Mouse (Mus musculus) neural tube, embryonic 14.5 days (tissue): ENCODE measurements around the gene Fndc3a. TPM values are rescaled to one million over a fixed set of nuclear protein-coding genes. Genes with fewer than 3 reads are reported as not detected.
A peak's percentile ranks its signal among the peaks of the same experiment; 100 is the strongest.

ENCODE experiments used
- ATAC-seq: fragments of 200-750 bp; cut with Nextera tagmentation; 2 replicates; pipeline ENCODE4 v1.8.0; 2017; ENCODE audit warnings: low read depth, mild to moderate bottlenecking, moderate TSS enrichment, moderate library complexity
- H3K27ac ChIP-seq: fragments of 300-500 bp; sonication (generic); 2 replicates; pipeline ENCODE4 v1.5.1; 2014; ENCODE audit warnings: low read depth, mild to moderate bottlenecking, control low read depth, low read length, moderate library complexity, mixed read lengths
- H3K27me3 ChIP-seq: fragments of 300-500 bp; sonication (generic); 2 replicates; pipeline ENCODE4 v1.6.1; 2014; ENCODE audit warnings: low read length; ENCODE audit not compliant: control insufficient read depth, insufficient read depth
- H3K36me3 ChIP-seq: fragments of 300-500 bp; sonication (generic); 2 replicates; pipeline ENCODE4 v1.6.1; 2014; ENCODE audit warnings: low read length, mixed read lengths; ENCODE audit not compliant: control insufficient read depth, insufficient read depth
- H3K4me1 ChIP-seq: fragments of 300-500 bp; sonication (generic); 2 replicates; pipeline ENCODE4 v1.6.1; 2014; ENCODE audit warnings: low read length; ENCODE audit not compliant: control insufficient read depth, insufficient read depth
- H3K4me2 ChIP-seq: fragments of 300-500 bp; sonication (generic); 2 replicates; pipeline ENCODE4 v1.6.1; 2014; ENCODE audit warnings: mild to moderate bottlenecking, low read depth, low read length, control low read depth
- H3K4me3 ChIP-seq: fragments of 300-500 bp; sonication (generic); 2 replicates; pipeline ENCODE4 v1.5.1; 2014; ENCODE audit warnings: low read depth, low read length, control low read depth, mixed read lengths
- H3K9ac ChIP-seq: fragments of 300-500 bp; sonication (generic); replicated peaks from 2 replicates; pipeline ENCODE4 v1.6.1; 2014; ENCODE audit warnings: low read depth, mild to moderate bottlenecking, control low read depth, low read length, mixed read lengths
- H3K9me3 ChIP-seq: fragments of 300-500 bp; sonication (generic); 2 replicates; pipeline ENCODE4 v1.6.1; 2016; ENCODE audit warnings: low read length; ENCODE audit not compliant: control insufficient read depth
- WGBS: fragments of 180-500 bp; shearing (Covaris S2); extraction: QIAGEN DNeasy Blood & Tissue Kit; methylation state at CpG from one replicate; pipeline ENCODE4 v1.1.7; 2014; 5-methylcytosine and 5-hydroxymethylcytosine counted together
- polyA plus RNA-seq: library from polyadenylated mRNA; unstranded; fragments of >200 nt; fragmentation: Nextera tagmentation; extraction: Ambion mirVana; gene quantifications from 2 replicates; pipeline ENCODE4 v1.2.1, GENCODE M21; 2014

Fndc3a gene
- polyA plus RNA-seq, 1 experiment from 2014 or later, result 63.3 TPM

- no peak overlapping the region for H3K4me2 ChIP-seq
- H3K4me3 ChIP-seq, result no peak overlapping the region
- H3K4me1 ChIP-seq, result no peaks in the 10 kb centered on the region
- ATAC-seq, result no peak
- WGBS, result 38% methylated on average over 3 of the region's 3 CpGs
- H3K27me3 ChIP-seq, result no peaks in the 10 kb centered on the region
- H3K9ac ChIP-seq, result no peak overlapping the region
- no peak overlapping the region for H3K27ac ChIP-seq
- H3K36me3 ChIP-seq, result no peaks in the 10 kb centered on the region
- H3K9me3 ChIP-seq, result no peaks in the 10 kb centered on the region
These were observed 16.1 kb upstream of the Fndc3a start for GRCm38 (mm10) chr14:72725865-72726264.

DNA sequence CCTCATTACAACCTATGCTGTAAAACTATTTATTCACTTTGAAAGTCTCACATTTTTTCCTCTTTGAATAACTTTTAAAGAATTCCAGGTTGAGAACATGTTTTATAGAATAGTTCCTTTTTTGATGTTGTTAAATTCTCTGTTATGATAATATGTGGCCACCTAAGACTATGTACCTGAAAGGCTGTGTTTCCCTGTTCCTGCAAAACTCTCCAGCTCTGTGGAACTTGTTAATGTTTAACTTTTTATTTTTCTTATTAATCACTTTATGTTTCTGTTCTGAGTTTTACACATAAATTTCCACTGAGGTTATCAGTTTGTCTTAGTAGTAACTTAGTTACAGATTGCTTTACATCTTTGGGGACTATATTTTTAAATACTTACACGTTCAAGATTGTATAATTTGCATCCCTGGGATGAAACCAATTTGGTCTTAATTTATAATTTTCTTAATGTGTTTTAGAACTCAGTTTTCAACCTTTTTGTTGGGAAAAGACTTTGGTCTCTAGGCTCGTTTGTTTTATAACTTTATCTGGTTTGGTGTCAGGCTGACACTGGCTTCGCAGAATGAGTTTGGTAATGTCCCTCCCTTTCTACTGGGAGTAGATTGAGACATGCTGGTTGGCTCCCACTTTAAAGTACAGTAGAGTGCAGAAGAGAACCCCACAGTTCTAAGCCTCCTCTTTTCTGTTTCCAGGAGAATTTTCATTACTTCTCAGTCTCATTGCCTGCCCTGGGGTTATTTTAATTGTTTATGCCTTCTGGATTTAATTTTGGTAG, 12.7 kb upstream of the Fndc3a start:
- no peaks in the 10 kb centered on the region for H3K36me3 ChIP-seq
- H3K4me2 ChIP-seq, result no peak overlapping the region
- 79% methylated on average over 3 of the region's 3 CpGs for WGBS
- no peak for ATAC-seq
- no peaks in the 10 kb centered on the region for H3K27me3 ChIP-seq
- no peaks in the 10 kb centered on the region for H3K9me3 ChIP-seq
- H3K4me1 ChIP-seq, result no peaks in the 10 kb centered on the region
- H3K27ac ChIP-seq, result no peak overlapping the region
- H3K9ac ChIP-seq, result no peak overlapping the region
- no peak overlapping the region for H3K4me3 ChIP-seq

- H3K4me1 ChIP-seq, result no peaks in the 10 kb centered on the region
- H3K27me3 ChIP-seq, result no peaks in the 10 kb centered on the region
- no peak overlapping the region for H3K9ac ChIP-seq
- 90% methylated on average over 4 of the region's 4 CpGs for WGBS
- H3K9me3 ChIP-seq, result no peaks in the 10 kb centered on the region
- H3K27ac ChIP-seq, result no peak overlapping the region
- no peak for ATAC-seq
- no peak overlapping the region for H3K4me3 ChIP-seq
- H3K36me3 ChIP-seq, result no peaks in the 10 kb centered on the region
- no peak overlapping the region for H3K4me2 ChIP-seq
These were observed 6.4 kb upstream of the Fndc3a start for GRCm38 (mm10) chr14:72716175-72716574.

DNA sequence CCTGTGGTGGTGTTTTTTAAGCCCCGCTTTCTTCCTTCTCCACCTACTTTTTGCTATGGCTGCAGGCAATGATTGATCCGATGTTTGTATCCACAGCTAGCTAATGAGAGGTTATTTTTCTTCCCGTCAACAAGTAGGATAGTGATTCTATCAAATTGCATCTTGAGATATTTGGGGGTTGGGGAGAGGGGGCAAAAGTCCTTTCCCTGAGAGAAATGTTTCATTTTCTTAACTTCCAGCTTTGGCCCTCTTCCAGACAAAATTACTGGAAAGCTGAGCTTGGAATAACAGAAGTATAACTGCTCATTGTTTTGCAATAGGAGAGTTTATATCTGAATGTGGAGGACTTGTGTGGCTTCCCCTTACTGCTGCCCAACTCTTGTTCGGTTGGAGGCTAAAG, 1.3 kb upstream of the Fndc3a start:
- peak overlapping the region; percentile 69; the same call in 1 of the 2 replicates for H3K4me2 ChIP-seq
- no peaks in the 10 kb centered on the region for H3K4me1 ChIP-seq
- peak overlapping the region; percentile 90 for H3K4me3 ChIP-seq
- WGBS, result 49% methylated on average over 4 of the region's 4 CpGs
- H3K36me3 ChIP-seq, result no peaks in the 10 kb centered on the region
- no peak overlapping the region for H3K9ac ChIP-seq
- no peaks in the 10 kb centered on the region for H3K27me3 ChIP-seq
- H3K9me3 ChIP-seq, result no peaks in the 10 kb centered on the region
- no peak overlapping the region for H3K27ac ChIP-seq
- ATAC-seq, result no peak

DNA sequence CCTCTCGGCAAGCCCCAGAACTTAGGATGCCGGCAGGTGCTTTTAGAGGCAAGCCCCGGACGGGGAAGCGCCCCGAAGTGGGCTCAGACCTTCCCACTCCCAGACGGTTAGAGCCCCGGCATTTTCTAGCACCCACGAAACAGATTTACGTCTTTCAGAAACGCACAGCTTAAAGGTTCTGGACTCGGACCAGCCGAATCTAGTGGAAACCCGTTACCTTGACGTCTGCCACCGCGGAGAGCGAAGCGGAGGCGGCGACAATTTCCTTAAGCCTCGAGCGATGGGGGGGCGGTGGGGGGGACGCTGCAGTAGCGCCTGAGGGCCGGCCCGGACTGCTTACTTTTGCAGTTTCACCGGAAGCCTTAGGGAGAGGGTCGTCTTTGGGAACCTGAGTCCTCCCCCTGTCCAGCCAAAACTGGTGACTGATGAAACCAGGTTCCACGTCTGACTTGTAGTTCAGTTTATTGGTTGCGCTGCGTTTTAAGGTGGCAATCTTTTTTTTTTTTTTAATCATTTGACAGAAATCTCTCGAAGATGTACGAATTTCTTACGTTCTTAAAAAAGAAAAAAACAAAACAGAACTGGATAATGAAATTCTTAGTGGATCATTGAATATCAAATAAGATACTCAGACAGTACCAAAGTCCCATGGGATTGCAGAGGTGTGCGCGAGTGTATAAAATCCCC, 681 bp upstream of the Fndc3a start:
- Histone ChIP-seq H3K27me3 (no peaks in the 10 kb centered on the region), H3K4me1 (no peaks in the 10 kb centered on the region), H3K4me2 (peak overlapping the region; percentile 69), H3K9me3 (no peaks in the 10 kb centered on the region), H3K36me3 (no peaks in the 10 kb centered on the region), H3K27ac (peak overlapping the region; percentile 92), H3K9ac (peak overlapping the region; percentile 86), H3K4me3 (peak overlapping the region; percentile 90)
- 1% methylated on average over 38 of the region's 38 CpGs for WGBS
- ATAC-seq, result peak; percentile 53

DNA sequence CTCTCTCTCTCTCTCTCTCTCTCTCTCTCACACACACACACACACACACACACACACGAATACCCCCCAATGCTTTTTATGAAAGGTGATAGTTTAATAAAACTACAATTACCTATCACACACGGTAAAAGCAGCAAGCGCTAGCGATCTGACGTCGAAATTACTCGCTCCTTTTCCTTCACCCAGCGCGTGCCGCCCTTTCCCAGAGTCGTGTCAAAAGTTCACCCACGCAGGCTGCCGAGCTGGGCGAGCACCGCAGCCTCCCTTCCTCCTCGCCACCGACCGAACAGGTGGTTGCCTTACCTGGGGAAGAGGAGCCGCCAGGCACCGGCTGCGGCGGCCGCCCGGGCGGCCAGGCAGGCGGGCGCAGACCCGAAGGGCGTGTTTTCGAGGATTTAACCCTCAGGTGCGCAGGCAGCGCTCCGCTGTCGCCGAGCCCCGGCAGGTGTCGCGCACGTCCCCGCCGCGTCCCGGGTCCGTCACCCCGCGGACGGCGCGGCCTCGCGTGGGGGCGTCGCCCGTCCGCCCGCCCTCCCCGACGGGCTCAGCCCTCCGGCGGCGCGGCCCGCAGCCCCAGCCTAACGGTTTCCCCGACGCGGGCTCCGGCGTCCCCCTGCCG, 603 bp downstream of the Fndc3a start:
- under 1% methylated on average over 64 of the region's 70 CpGs for WGBS
- H3K27me3 ChIP-seq, result no peaks in the 10 kb centered on the region
- H3K36me3 ChIP-seq, result no peaks in the 10 kb centered on the region
- peak overlapping the region; percentile 86 for H3K9ac ChIP-seq
- H3K4me2 ChIP-seq, result peak overlapping the region; percentile 69
- peak; percentile 82 for ATAC-seq
- no peaks in the 10 kb centered on the region for H3K4me1 ChIP-seq
- H3K4me3 ChIP-seq, result peak overlapping the region; percentile 90
- H3K27ac ChIP-seq, result peak overlapping the region; percentile 92
- H3K9me3 ChIP-seq, result no peaks in the 10 kb centered on the region

- H3K36me3 ChIP-seq, result no peaks in the 10 kb centered on the region
- H3K9me3 ChIP-seq, result no peaks in the 10 kb centered on the region
- no peak overlapping the region for H3K27ac ChIP-seq
- H3K4me1 ChIP-seq, result no peaks in the 10 kb centered on the region
- ATAC-seq, result no peak
- WGBS, result 34% methylated on average over 11 of the region's 11 CpGs
- H3K4me3 ChIP-seq, result peak overlapping the region; percentile 90
- H3K27me3 ChIP-seq, result no peaks in the 10 kb centered on the region
- 0 out of 2 replicates have a peak overlapping the region, but pooled peaks have one; percentile 86 for H3K9ac ChIP-seq
- H3K4me2 ChIP-seq, result peak overlapping the region; percentile 69
These were observed 1.2 kb downstream of the Fndc3a start for GRCm38 (mm10) chr14:72708581-72708991.

- Histone ChIP-seq H3K9ac (no peak overlapping the region), H3K4me1 (no peaks in the 10 kb centered on the region), H3K4me3 (no peak overlapping the region), H3K4me2 (no peak overlapping the region), H3K36me3 (no peaks in the 10 kb centered on the region), H3K9me3 (no peaks in the 10 kb centered on the region), H3K27ac (no peak overlapping the region), H3K27me3 (no peaks in the 10 kb centered on the region)
- 88% methylated on average over 5 of the region's 5 CpGs for WGBS
- ATAC-seq, result no peak
These were observed 9.7 kb downstream of the Fndc3a start for GRCm38 (mm10) chr14:72700056-72700455.

GRCm38 (mm10) chr14:72691406-72691805, 18.4 kb downstream of the Fndc3a start:
- no peak for ATAC-seq
- 84% methylated on average over 1 of the region's 1 CpGs for WGBS
- no peak overlapping the region for H3K4me3 ChIP-seq
- H3K27ac ChIP-seq, result no peak overlapping the region
- no peak overlapping the region for H3K9ac ChIP-seq
- no peaks in the 10 kb centered on the region for H3K36me3 ChIP-seq
- H3K4me2 ChIP-seq, result no peak overlapping the region
- H3K4me1 ChIP-seq, result no peaks in the 10 kb centered on the region
- no peaks in the 10 kb centered on the region for H3K27me3 ChIP-seq
- H3K9me3 ChIP-seq, result no peaks in the 10 kb centered on the region
